Mouse (Mus musculus) kidney, adult 2 months (tissue): ENCODE measurements around the gene Hoxb5. TPM values are rescaled to one million over a fixed set of nuclear protein-coding genes. Genes with fewer than 3 reads are reported as not detected.

ENCODE experiments used
- DNase-seq: peaks from one replicate; pipeline ENCODE4 v3.0.0; 2021
- H3K27ac ChIP-seq: fragments of 200-500 bp; 2 replicates; pipeline ENCODE4 v1.5.1; 2012; ENCODE audit warnings: low read depth, low read length, control low read depth, inconsistent platforms; ENCODE audit not compliant: insufficient read depth
- H3K27me3 ChIP-seq: fragments of 200-500 bp; replicated peaks from 2 replicates; pipeline ENCODE4 v1.6.1; 2012; ENCODE audit warnings: mild to moderate bottlenecking, moderate library complexity, low read length, inconsistent platforms; ENCODE audit not compliant: control insufficient read depth, insufficient read depth
- H3K36me3 ChIP-seq: fragments of 200-500 bp; 2 replicates; pipeline ENCODE4 v1.6.1; 2012; ENCODE audit warnings: mild to moderate bottlenecking, moderate library complexity, low read length, inconsistent platforms; ENCODE audit not compliant: control insufficient read depth, insufficient read depth
- H3K4me1 ChIP-seq: fragments of 200-500 bp; 2 replicates; pipeline ENCODE4 v1.6.1; 2011; ENCODE audit warnings: low read length; ENCODE audit not compliant: control insufficient read depth, insufficient read depth
- H3K4me3 ChIP-seq: fragments of 200-500 bp; 2 replicates; pipeline ENCODE4 v1.5.1; 2011; ENCODE audit warnings: mild to moderate bottlenecking, low read depth, low read length, control low read depth; ENCODE audit not compliant: insufficient read depth
- CTCF ChIP-seq: fragments of 200-500 bp; conservative IDR thresholded peaks from 2 replicates; pipeline ENCODE4 v1.5.1; 2011; ENCODE audit warnings: low read depth, mild to moderate bottlenecking, control low read depth, low read length, moderate library complexity, mixed read lengths; ENCODE audit not compliant: insufficient read depth, insufficient read length
- POLR2A ChIP-seq: fragments of 200-500 bp; IDR thresholded peaks from one replicate; pipeline ENCODE4 v1.6.1; 2011; ENCODE audit warnings: low read depth, low read length, control low read depth
- WGBS: fragments of 180-500 bp; shearing (Covaris S2); methylation state at CpG from one replicate; pipeline ENCODE4 v1.1.7; 2018; 5-methylcytosine and 5-hydroxymethylcytosine counted together
- polyA plus RNA-seq: library from polyadenylated mRNA; depleted of rRNA; stranded (reverse); fragments of >200 nt; gene quantifications from 2 replicates; pipeline ENCODE4 v1.2.3, GENCODE M21; 2012

The Hoxb5 gene
- polyA plus RNA-seq, 1 experiment = 7.7 TPM

DNA sequence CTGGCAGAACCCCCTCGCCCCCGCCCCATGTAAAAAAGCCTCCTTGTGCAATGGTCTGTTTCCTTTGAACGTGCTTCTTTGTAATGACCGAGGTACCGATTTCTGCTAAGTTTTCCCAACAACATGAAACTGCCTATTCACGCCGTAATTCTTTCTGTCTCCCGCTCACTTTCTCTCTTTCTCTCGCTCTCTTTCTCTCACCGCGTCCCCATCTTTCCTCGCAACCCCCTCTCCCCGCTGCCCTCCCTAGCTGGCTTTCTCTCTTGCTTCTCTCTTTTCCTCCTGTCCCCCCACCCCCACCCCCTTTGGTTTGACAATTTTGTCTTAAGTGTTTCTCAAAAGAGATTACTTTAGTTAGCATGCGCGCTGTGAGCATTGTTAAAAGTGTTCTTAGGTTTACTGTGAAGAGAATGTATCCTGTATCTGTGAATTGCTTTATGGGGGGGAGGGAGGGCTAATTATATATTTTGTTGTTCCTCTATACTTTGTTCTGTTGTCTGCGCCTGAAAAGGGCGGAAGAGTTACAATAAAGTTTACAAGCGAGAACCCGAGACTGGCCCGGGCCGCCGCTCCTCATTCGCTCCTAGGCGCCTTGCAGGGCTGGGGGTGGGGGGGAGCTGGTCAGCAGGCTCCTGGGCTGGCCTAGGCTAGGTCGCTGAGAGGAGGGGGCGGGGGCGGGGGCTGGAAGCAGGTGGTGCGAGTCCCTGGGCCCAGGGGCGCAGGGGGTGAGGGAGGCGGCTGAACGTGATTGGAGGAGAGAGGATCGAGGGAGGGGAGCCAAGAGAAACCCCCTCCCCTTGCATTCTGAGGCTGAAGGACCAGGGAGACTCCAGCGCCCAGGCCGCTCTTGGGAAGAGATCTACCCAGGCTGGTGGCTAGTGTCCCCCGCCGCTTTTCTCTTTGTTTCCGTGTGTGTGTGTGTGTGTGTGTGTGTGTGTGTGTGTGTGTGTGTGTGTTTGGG lies 18.1 kb upstream of the Hoxb5 start:
- Histone ChIP-seq H3K4me1 (peaks cover 17% of the 10 kb centered on the region; the same call in 1 of the 2 replicates), H3K36me3 (no peaks in the 10 kb centered on the region), H3K4me3 (peak overlapping the region; percentile 79), H3K27ac (peak overlapping the region; percentile 100), H3K27me3 (no peaks in the 10 kb centered on the region)
- DNase-seq = peak; percentile 85
- under 1% methylated on average over 36 of the region's 37 CpGs for WGBS
- peak; percentile 64 for TF ChIP-seq POLR2A
- no peak for TF ChIP-seq CTCF

DNA sequence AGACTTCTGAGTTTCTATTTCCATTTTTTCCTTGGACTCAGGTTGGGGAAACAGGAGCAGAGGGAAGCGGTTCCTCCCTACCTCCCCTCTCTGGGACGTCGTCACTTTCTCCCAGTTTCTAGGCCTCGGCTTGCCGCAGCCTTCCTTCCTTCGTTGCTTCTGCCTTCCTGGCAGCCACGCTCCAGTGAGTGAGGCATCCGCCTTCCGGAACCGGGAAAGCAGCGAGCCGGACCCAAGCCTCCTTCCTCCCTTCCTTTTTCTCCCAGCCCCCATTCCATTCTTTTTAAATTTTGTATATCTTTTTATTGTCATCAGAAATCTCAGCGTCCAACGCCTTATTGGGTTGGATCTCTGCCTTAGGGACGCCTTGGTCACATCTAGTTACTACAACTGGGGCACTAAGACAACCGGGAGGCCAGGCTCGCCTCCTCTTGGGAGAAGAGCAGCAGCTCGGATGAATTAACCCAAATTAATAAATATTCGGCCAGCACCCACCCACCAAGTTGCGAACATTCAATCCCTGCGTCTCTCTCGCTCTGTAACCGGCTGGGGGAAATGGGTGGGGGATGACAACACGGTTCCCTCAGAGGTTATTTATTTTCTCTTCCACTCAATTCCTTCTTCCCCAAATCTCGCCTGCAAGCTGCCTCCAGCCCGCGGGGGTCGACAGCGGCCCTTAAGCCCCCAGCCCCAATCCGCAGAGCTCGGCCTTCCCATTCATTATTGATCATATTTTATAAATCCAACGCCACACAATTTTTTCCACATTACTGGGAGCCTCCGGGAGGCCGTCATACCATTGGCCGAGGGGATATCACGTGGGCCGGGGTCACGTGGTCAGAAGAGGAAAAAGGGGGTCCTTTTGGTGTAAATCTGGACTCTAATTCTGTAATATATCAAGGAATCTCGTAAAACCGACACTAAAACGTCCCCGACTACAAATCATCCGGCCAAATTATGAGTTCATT lies 17.1 kb upstream of the Hoxb5 start, which contains the start of gene Hoxb7:
TSS of gene Hoxb7 (plus strand) at position 853 of the 968 bp plus-strand sequence.
- H3K4me1 ChIP-seq = peaks cover 12% of the 10 kb centered on the region; the same call in 1 of the 2 replicates
- no peaks in the 10 kb centered on the region for H3K36me3 ChIP-seq
- peak; percentile 93 for DNase-seq
- under 1% methylated on average over 43 of the region's 43 CpGs for WGBS
- H3K27ac ChIP-seq = peak within 1 kb of the TSS; percentile 91
- peak within 1 kb of the TSS; percentile 76 for H3K4me3 ChIP-seq
- TF ChIP-seq CTCF (no peak), POLR2A (peak; percentile 67)
- H3K27me3 ChIP-seq = no peaks in the 10 kb centered on the region

- H3K36me3 ChIP-seq = no peaks in the 10 kb centered on the region
- no peaks in the 10 kb centered on the region for H3K27me3 ChIP-seq
- peaks cover 14% of the 10 kb centered on the region; the same call in 1 of the 2 replicates for H3K4me1 ChIP-seq
- peak; percentile 25 for TF ChIP-seq POLR2A
- TF ChIP-seq CTCF = no peak
- WGBS = under 1% methylated on average over 55 of the region's 55 CpGs
- DNase-seq = peak; percentile 85
- H3K27ac ChIP-seq = peak overlapping the region; percentile 91
- peak overlapping the region; percentile 76 for H3K4me3 ChIP-seq
Measured at GRCm38 (mm10) chr11:96286739-96287385, 16.3 kb upstream of the Hoxb5 start.

- Histone ChIP-seq H3K4me1 (peaks cover 15% of the 10 kb centered on the region; the same call in 1 of the 2 replicates), H3K27me3 (no peaks in the 10 kb centered on the region), H3K36me3 (no peaks in the 10 kb centered on the region), H3K4me3 (peak overlapping the region; percentile 76), H3K27ac (peak overlapping the region; percentile 91)
- WGBS = 10% methylated on average over 9 of the region's 9 CpGs
- DNase-seq = no peak
- TF ChIP-seq POLR2A (no peak), CTCF (no peak)
Measured at GRCm38 (mm10) chr11:96287411-96287810, 15.7 kb upstream of the Hoxb5 start.

GRCm38 (mm10) chr11:96288455-96289221 lies 14.5 kb upstream of the Hoxb5 start:
- Histone ChIP-seq H3K36me3 (no peaks in the 10 kb centered on the region), H3K27me3 (no peaks in the 10 kb centered on the region), H3K27ac (peak overlapping the region; percentile 91), H3K4me3 (peak overlapping the region; percentile 1; the same call in 1 of the 2 replicates), H3K4me1 (peaks cover 15% of the 10 kb centered on the region; the same call in 1 of the 2 replicates)
- 56% methylated on average over 1 of the region's 1 CpGs for WGBS
- no peak for DNase-seq
- TF ChIP-seq CTCF (no peak), POLR2A (no peak)

DNA sequence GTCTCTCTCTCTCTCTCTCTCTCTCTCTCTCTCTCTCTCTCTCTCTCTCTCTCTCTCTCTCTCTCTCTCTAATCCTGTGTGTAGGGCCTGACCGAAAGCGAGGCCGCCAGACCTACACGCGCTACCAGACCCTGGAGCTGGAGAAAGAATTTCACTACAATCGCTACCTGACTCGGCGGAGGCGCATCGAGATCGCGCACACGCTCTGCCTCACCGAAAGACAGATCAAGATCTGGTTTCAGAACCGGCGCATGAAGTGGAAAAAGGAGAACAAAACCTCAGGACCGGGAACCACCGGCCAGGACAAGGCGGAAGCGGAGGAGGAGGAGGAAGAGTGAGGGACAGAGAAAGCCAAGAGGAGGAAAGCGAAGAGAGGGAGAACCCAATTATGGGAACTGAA lies 13.8 kb upstream of the Hoxb5 start:
- H3K27ac ChIP-seq = peak overlapping the region; percentile 91
- H3K4me3 ChIP-seq = peak overlapping the region; percentile 16
- peaks cover 15% of the 10 kb centered on the region; the same call in 1 of the 2 replicates for H3K4me1 ChIP-seq
- no peak for TF ChIP-seq CTCF
- TF ChIP-seq POLR2A = no peak
- peak; percentile 58 for DNase-seq
- no peaks in the 10 kb centered on the region for H3K27me3 ChIP-seq
- WGBS = 45% methylated on average over 21 of the region's 21 CpGs
- no peaks in the 10 kb centered on the region for H3K36me3 ChIP-seq
